Mouse (Mus musculus): ENCODE measurements around the gene Bok.

Bok gene

DNA sequence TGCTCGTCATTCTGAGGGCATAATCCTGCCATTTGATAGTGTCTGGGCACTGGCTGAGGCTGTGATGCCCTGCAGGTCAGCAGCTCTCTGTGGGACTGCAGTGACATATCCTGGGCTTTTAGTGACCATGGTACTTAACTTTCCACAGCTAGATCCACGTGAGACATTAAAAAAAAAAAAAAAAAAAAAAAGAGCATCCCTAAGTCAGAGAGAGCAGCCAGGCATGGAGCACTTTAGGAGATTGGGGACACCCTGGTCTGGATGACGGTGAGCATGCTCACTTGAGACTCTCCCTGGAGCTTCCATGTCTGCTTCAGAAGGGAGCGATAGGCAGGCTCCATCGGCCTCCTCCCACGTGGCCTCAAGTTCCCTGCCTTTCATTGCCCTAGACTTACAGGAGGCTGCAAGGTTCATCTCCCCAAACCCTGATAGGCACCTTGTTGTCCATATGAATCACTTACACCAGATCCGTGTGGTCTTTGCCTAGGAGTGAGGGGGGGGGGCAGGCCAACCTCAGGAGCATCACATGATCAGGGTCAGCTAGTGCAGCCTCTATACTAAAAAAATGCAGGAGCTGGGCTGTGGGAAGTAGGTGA is 4.5 kb downstream of the Bok start:
- DNase-seq (ENCODE audit: low spot score in 2 of 2), result no peak

DNA sequence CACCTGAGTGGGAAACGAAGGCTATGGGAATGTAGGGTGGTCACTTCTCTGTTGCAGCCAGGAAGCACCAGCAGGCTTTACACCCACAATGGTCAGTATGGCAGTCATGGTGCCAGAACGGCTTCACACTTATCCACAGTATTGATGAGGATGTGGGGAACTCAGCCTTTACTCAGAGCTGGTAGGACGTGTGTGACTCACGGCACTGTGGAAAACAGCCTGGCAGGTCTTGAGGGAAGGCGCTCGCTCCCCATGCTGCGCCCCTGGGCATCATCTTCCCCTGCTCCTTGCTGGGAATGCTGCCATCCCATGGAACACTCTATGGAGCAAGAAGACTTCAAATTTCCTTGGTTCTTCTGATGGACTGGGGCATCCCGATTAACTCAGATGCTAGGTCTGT is 5.6 kb downstream of the Bok start:
- DNase-seq (ENCODE audit: low spot score in 2 of 2), result no peak

DNA sequence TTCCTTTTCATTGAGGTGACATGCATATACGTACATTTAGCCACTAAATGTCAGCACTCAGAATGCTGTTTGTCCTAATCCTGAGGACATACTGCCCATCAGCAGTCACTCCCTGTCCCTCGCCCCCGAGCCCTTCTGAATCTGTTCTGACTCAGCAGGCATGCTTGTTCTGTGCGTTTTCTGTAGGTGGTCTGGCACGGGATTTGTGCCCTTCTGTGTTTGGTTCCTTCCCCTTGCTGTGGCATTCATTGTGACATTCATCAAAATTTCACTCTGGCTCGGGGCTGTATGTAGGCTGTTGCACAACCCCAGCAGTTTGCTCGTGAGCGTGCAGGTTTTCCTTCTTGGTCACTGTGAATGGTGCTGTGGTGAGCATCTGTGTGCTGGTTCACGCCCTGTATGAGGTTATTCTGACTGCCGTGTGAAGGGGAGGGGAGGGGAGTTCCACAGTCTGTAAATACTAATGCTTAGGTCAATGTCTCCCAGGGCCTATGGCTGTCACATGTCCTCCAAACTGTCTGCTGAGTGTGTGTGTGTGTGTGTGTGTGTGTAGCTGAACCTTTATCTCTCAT is 6.4 kb downstream of the Bok start:
- DNase-seq (ENCODE audit: low spot score in 2 of 2), result no peak

DNA sequence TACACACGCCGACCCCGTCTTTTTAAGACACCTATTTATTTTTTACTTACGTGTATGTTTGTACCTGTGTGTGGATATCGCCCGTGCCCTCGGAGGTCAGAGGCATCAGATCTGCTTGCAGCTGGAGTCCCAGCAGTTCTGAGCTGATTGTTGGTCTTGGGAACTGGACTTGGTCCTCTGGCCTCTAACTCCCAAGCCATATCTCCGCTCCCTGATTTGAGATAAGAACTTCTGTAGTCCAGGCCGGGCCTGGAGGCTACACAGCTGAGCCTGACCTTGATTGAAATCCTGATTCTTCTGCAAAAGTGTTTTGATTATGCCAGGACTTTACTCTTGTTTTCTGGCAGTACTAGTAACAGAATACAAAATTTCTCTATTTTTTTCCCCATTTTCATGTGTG is 7.3 kb downstream of the Bok start:
- DNase-seq (ENCODE audit: low spot score in 2 of 2), result no peak

DNA sequence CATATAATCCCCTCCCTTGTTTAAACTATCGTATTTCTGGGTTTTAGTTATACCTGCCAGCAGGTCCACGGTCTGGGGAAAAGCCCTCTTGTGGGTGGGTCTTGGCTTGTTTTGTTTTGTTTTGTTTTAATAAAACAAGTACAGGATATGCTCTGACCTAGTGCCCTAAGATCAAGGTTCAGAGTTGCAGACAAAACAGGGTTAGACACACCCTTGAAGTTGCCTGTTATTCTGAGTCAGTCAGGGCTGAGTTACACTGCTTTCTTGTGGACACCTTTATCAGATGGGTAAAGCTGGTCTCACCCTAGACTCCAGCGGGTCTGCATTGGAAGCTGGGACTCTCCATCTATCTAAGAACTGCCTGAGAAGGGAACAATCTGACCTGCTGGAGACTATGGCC is 8.0 kb downstream of the Bok start:
- no peak for DNase-seq (ENCODE audit: low spot score in 2 of 2)

DNA sequence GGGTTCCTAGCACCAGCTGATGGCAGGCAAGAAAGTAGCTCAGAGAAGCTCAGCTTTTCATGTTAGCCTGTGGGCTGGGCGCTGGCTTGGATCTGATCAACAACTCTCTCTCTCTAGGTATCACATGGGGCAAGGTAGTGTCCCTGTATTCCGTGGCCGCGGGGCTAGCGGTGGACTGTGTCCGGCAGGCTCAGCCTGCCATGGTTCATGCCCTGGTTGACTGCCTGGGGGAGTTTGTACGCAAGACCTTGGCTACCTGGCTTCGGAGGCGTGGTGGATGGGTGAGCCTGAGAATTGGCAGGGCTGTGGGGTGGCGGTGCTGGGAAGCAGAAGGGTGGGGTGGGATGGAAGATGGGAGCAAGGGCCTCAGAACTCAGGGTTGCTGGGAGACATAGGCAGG is 8.5 kb downstream of the Bok start:
- DNase-seq (ENCODE audit: low spot score in 2 of 2), result no peak

DNA sequence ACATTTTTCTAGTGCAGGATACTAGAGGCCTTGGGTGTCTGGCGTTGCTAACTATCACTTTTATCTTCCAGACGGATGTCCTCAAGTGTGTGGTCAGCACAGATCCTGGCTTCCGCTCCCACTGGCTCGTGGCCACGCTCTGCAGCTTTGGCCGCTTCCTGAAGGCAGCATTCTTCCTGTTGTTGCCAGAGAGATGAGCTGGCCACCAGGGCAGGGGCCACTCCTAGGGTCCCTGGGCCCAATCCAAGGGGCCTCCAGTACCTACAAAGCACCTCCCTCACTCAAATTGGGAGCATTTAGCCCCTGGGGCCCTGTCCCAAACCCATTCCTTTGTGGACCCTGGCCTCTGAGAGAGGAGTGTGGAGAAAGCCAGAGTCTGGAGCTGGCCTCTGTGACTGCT is 9.5 kb downstream of the Bok start:
- no peak for DNase-seq (ENCODE audit: low spot score in 2 of 2)

DNA sequence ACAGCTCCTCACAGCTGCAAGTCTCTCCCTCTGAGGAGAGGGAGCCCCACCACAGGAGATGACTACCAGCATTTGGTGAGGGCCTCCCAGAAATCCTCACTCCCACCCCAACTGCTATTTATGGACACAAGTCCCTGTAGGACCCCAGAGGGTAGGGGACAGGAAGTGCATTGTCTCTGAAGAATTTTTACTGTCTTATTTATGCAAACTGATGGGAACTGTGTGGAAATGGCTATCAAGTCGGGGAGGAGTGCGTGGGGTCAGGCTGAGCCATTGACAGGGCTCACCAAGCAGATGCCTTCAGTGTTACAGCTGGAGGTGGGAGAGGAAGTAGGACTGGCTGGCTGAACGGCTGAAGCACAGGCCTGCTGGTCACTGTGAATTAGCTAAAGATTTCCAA is 11.9 kb downstream of the Bok start:
- DNase-seq (ENCODE audit: low spot score in 2 of 2), result no peak

DNA sequence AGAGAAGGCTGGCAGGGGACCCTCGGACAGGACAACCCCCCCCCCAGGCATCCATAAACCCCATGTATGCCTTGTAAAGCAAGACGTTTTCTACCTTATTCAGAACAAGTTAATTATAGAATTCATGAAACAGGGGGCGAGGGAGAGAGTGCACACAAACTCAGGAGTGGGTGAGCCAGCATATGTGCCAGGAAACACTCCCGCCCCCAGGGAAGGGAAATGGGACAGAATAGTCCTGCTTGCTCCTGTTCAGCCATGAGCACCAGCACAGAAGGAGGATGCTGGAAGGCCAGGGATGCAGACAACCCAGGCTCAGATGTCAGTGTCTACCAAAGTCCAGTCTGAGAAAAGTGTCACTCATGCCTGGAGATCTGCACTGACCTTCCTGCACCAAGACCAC is 13.7 kb downstream of the Bok start:
- no peak for DNase-seq (ENCODE audit: low spot score in 2 of 2)

DNA sequence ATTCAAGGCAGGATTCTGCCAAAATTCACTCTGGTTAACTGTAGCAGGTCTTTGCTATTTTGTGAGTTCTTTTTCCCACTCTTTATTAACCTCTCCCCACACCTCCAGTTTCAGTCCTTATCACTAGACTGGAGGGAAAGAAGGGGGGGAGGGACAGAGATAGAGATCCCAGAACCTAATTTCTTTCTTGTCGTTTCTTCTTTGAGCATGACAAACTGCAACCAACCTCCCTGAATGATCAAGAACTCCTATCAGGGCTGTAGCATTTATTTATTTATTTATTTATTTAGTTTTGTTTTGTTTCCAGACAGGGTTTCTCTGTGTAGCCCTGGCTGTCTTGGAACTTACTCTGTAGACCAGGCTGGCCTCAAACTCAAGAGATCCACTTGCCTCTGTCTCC is 16.6 kb downstream of the Bok start:
- DNase-seq (ENCODE audit: low spot score in 2 of 2), result no peak

DNA sequence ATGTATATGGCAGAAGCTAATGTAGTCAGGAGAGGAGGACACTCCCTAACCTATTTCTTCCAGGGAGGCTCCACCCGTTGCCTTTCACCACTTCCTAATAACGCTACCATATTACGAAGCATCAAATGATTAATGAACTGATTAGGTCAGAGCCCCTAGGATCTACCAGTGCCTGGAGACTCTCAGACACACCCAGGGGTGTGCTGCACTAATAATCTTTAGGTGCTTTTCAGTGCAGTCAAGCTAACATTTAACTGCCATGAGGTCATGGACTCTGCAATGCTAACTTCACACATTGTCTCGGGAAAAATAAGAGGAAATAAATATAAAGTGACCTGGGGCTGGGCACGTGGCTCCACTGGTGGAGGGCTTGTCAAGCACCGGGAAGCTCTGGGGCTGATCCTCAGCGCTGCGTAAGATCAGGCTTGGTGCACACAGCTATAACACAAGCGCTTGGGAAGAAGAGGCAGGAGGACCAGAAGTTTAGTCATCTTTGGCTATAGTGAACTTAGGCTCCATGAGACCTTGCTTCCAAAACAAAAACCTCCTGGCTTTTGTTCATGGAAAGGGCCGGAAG is 18.1 kb downstream of the Bok start:
- no peak for DNase-seq (ENCODE audit: low spot score in 2 of 2)

DNA sequence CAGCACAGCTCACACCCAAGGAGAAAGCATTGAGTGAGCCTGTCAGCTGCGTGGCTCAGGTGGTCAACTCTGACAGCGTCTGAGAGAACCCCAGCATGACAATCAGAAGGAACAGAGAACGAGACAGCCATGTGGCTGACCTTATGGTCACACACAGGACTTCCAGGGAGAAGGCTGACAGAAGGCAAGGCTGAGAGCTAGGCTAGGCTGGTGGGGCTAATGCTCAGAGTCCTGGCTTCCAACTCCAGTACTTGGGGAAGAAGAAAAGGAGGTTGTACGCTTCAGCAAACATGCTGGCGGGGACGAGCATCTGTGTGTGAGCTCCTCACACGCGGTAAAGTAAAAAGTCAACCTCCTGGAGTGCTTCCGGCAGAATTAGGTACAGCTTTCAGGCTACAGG is 18.9 kb downstream of the Bok start:
- no peak for DNase-seq (ENCODE audit: low spot score in 2 of 2)

DNA sequence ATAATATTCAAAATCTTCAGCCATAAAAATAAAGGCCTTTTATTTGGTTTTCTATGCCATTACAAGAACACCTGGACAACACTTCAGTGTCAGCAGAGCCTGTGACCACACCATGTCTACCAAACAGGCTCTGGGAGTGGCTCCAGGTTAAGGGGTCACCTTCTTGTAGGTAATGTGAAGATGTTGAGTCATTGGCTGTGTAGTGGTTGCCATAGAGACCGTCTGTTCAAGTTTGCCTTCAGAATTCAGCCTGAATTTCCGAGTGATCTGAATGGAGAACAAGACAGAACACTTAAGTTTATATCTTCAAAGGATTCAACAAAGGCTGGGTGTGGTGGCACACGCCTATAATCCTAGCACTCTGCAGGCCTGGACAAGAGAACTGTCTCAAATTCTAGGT is 19.9 kb downstream of the Bok start:
- no peak for DNase-seq (ENCODE audit: low spot score in 2 of 2)

DNA sequence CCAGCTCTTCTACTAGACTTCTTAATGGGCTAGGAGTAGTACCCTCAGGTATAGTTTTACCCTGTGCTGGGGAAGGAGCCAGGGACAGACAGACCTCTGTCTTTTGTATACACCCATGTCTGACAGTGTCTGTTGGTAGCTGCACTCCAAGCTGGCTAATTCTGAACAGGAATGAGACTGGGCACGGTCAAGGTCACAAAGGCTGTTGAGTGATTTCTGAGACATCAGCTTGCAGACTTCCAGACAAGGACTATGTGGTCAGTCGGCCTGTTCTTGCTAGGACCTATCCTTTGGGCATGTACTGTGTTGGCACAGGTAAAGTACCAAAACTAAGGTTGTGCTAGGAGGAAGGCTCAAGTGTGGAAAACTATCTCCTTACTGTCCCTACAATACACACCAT is 30.7 kb downstream of the Bok start:
- DNase-seq (ENCODE audit: low spot score in 2 of 2), result no peak

DNA sequence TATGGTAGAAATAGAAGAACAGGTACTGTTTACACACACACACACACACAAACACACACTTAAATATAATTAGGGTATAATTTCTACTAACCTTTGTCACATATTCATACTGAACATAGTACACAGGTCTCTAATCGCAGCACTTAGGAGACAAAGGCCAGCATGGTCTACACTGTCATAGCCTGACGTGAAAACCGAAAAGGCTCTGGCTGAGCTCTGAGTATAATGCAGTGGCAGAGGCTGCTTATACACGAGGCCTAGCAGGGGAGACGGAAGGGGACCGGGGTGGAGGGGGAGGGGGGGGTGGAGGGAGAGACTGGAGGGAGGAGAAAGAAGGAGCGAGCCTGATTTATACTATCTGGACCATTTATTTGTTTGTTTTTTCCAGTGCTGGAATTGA is 36.1 kb downstream of the Bok start:
- no peak for DNase-seq (ENCODE audit: low spot score in 2 of 2)

DNA sequence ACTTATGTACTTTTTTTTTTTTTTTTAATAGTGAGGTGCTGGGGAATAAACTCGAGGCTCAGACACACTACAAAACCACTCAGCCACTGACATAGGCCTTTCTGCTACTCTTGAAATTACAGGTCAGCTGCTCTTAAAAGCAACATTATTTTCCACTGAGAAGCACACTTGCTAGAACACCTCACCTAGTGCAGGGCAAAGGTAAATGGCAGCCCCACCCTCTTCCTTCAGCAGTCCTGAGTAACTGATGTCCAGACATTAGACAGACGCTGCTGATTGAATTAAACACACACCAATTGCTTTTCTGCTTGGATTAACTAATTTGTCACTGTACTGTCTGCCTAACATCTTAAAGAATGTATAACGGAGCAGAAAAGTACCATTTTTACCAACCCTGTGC is 39.2 kb downstream of the Bok start:
- DNase-seq (ENCODE audit: low spot score in 2 of 2), result no peak

DNA sequence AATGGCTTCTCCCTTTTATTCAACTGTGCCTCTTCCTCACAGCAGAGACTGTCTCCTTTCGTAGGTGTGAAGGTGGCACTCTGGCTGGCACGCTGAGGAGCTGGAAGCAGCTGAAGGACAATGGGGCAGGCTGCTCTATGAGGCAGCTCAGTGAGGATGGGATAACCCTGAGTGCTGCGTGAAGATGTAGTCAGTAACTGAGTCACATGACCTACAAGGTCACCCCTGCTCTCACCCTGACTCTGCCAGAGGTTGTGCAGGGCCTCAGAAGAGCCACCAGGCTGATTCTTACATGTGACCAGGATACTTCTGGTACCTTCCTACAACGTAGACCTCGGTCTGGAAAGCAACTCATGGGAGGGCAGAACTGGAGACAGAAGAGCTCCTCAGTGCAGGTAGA is 40.2 kb downstream of the Bok start:
- DNase-seq (ENCODE audit: low spot score in 2 of 2), result no peak

DNA sequence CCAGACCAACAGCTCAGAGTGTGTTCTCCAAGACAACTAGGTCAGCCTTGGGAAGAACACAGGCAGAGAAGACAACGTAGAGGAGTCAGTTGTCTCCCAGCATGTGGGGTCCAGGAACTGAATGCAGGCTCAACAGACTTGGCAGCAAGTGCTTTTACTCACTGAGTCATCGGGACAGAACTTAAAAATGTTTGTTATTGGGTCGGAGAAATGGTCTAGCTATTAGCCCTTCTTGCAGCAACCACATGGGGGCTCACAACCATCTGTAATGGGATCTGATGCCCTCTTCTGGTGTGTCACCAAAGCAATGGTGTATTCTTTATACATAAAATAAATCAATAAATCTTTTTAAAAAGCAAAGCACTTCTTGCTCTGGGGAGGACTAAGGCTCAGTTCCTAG is 40.7 kb downstream of the Bok start:
- no peak for DNase-seq (ENCODE audit: low spot score in 2 of 2)

DNA sequence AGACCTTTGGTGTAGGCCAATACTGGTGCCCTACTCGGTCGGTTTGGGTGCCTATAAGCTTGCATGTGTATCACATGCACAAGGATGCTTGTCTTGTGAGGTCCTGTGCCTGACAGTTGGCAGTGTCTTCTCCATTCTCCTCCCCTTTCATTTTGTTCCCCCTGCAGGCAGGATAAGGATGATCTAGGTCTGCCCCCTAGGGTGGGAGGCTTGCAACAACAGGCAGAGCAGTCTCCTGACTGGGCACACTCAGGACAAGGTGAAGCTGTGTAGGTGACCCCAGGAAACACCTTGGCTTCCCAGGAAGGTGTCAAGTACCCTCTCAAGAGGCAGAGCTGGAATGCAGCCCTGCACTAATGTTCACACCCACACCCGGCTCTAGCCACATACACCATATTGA is 41.5 kb downstream of the Bok start:
- peak; percentile 12 to 53 for DNase-seq (ENCODE audit: low spot score in 2 of 2)

DNA sequence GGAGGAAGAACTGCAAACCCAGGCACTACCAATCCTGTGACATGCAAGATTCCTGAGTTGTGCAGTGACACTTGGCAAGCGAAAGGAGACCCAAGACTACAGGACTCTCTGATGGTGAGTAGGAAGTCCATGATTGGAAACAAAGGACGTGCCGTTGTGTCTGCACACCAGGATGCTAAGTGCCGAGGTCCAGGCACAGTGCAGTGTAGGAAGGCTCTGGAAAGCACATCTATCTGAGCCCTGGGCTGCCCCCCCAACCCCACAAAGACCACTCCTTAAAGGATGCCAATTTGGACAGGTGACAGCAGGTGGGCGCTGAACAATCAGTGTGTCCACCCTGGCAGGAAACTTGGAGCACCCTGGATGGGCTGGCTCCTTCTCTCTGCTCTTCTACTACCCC is 45.6 kb downstream of the Bok start:
- no peak for DNase-seq (ENCODE audit: low spot score in 2 of 2)

DNA sequence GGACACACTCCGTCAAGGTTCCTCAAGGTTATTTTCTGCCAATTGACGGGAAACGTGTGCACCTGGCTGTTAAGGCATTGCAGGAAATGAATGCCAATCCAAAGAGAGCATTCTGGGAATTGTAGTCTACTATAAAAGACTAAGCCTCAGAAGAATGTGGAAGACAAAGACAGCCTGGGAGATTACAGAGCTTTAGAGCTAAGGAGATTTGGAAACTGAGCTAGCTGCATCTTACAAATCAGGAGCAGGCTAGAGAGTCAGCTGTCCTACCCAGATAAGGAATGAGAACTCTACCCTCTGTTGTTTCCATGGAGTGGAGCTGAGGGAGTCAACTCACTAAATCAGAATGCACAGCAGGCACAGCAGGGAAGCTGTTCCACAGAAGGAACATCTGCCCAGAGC is 46.4 kb downstream of the Bok start:
- DNase-seq (ENCODE audit: low spot score in 2 of 2), result no peak

DNA sequence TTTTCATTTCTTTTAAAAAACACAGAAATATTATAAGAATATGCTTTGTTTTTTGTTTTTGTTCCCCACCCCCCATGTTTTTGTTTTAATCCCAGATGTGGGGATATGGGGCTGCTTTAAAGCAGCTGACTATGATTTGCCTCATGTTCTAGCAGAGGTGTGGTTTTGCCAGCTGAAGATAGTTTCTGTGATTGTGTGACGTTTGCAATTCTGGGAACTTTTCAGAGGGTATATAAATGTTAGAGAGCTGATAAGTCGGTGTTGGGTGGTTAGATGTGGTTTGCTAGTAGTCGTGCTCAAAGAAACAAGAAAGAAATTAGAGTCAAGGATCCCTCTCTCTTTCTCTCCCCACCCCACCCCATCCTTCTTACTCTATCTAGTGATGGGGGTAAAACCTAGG is 50.4 kb downstream of the Bok start:
- no peak for DNase-seq (ENCODE audit: low spot score in 2 of 2)

DNA sequence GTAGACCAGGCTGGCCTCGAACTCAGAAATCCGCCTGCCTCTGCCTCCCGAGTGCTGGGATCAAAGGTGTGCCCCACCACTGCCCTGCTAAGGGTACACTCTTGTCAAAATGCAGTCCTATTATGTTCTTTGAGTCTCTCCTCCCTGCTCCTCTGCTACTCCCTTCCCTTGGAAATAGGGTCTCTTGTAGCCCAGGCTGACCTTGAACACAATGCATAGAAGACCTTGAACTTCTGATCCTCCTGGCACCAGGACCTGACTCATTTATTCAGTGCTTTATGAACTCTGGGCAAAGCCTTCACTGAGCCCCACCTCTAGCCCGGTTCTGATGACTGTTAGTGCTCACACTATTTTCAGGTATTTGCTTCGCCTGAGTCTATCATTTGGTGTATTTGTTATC is 52.3 kb downstream of the Bok start:
- no peak for DNase-seq (ENCODE audit: low spot score in 2 of 2)

DNA sequence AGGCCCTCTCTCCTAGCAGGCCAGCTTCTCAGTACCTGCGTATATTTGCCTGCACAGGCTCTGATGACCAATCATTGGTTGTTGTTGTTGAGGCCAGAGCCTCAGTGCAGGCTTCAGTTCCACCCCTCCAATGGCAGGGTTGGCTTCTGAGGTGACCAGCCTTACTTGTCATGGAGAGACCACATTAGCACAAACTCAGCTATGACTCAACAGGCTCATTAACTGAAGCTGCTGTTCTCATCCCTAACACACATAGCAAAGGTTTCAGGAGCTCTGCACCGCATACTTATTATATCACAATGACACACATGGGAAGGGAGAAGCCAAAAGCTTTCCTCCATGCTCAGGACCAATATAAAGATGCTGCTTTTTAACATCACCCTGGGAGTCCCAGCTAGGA is 55.2 kb downstream of the Bok start:
- no peak for DNase-seq (ENCODE audit: low spot score in 2 of 2)
